Mouse (Mus musculus): ENCODE data around the gene Hmg20a. TPM values are rescaled to one million over a fixed set of nuclear protein-coding genes. Genes with fewer than 3 reads are reported as not detected.

Gene Hmg20a
- polyA plus RNA-seq, 1 experiment, result 0.26 TPM

DNA sequence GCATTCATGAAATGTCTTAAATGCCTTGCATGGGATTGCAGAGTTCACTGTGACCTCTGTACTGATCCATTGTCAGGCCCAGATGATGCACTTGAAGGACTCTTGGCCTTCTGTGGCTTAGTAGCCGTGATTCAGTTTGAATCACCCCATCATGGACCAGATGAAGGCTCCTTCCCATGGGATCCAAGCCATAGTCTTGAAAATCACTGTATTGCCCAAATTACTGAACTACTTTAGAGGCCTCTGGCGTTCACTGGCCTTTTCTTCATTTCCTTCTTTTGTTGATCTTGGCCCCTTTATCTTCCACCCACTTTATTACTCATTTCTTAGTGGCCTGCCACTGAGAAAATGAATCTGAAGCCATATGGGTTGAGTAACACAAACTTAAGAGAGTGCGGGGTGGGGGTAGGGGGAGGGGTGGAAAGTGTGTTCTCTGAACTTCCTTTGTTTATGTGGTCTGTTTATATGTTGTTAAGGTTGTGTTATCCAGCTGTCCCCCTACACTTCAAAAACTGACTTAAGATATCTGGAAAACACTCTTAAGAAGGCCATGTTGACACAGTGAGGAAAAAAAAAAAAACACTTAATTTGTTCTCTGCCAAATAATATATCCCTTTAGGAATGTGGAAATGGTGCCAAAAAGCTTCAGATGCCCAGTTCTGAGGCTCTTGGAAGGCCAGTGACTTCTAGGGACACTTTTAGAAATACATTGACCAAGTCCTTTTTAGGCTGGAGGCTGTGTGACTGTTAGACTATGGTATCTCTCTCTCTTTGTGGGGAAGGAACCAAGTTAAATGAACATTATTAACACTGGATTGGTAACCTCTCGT lies 45.5 kb downstream of the Hmg20a start:
- Histone ChIP-seq H3K9me3 (ENCODE audit: control insufficient read depth, low read length) (no peaks in the 10 kb centered on the region), H3K4me3 (replicated peaks) (no peak overlapping the region), H3K4me1 (ENCODE audit: control insufficient read depth) (no peaks in the 10 kb centered on the region), H3K27me3 (ENCODE audit: control insufficient read depth) (no peaks in the 10 kb centered on the region), H3K36me3 (ENCODE audit: control insufficient read depth) (peaks cover 9% of the 10 kb centered on the region)
- TF ChIP-seq TAL1 (IDR thresholded peaks at IDR 0.05; ENCODE audit: low read length) (no peak), GATA1 (IDR thresholded peaks at IDR 0.05; ENCODE audit: low read length) (no peak)

DNA sequence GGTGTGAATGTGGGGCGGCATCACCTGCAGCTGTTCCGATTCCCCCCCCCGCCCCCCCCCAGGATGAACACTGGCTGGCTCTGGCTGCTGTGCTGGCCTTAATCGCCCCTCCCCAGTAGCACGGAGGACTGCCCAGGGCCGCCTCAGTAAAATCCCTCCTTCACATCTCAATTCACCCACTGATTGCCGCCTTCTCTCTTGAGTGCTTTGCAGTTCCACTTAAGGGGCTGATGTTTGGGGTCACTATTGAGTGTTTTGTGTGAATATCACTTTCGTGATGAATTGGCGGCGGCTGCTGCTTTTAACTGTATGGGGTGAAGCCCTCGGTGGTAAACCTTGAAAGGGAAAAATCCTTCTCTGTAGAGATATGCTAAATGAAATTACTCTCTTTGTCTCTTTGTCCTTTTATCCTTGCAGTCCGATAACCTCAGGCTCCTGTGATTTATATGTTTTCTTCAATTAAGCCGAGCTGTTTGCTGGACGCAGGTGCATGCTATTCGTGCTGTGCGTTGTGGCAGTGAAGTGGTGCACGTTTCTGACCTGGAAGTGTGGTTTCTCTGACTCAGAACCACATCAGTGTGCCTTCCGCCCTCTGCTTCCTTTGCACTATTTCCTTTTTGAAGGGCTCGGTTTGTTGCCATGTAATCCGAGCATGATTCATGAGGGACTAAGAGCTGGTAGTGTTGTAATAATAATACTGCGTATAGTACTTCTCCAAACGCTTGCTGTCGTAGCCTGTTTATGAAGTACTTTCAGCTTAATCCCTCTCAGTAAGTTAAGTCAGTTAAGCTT lies 46.6 kb downstream of the Hmg20a start:
- H3K4me1 ChIP-seq (ENCODE audit: control insufficient read depth), result no peaks in the 10 kb centered on the region
- no peak overlapping the region for H3K4me3 ChIP-seq (replicated peaks)
- H3K36me3 ChIP-seq (ENCODE audit: control insufficient read depth), result peaks cover 13% of the 10 kb centered on the region
- TF ChIP-seq GATA1 (IDR thresholded peaks at IDR 0.05; ENCODE audit: low read length) (no peak), TAL1 (IDR thresholded peaks at IDR 0.05; ENCODE audit: low read length) (no peak)
- no peaks in the 10 kb centered on the region for H3K27me3 ChIP-seq (ENCODE audit: control insufficient read depth)
- no peaks in the 10 kb centered on the region for H3K9me3 ChIP-seq (ENCODE audit: control insufficient read depth, low read length)

DNA sequence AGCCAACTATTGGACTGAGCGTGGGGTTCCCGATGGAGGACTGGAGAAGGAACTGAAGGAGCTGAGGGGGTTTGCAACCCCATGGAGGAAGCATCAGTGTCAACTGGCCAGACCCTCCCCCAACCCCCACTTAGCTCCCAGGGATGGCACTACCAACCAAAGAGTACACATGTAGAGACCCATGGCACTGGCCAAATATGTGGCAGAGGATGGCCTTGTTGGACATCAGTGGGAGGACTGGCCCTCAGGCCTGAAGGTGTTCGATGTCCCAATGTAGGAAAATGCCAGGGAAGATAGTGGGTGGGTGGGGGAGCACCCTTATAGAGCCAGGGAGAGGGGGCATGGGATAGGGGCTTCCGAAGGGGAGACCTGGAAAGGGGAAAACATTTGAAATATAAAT lies 47.8 kb downstream of the Hmg20a start:
- H3K4me3 ChIP-seq (replicated peaks), result no peak overlapping the region
- no peak for TF ChIP-seq TAL1 (IDR thresholded peaks at IDR 0.05; ENCODE audit: low read length)
- H3K27me3 ChIP-seq (ENCODE audit: control insufficient read depth), result no peaks in the 10 kb centered on the region
- H3K4me1 ChIP-seq (ENCODE audit: control insufficient read depth), result peaks cover 1% of the 10 kb centered on the region; the same call in 1 of the 2 replicates
- H3K36me3 ChIP-seq (ENCODE audit: control insufficient read depth), result peaks cover 16% of the 10 kb centered on the region
- H3K9me3 ChIP-seq (ENCODE audit: control insufficient read depth, low read length), result no peaks in the 10 kb centered on the region

- Histone ChIP-seq H3K4me1 (ENCODE audit: control insufficient read depth) (peaks cover 1% of the 10 kb centered on the region; the same call in 1 of the 2 replicates), H3K27me3 (ENCODE audit: control insufficient read depth) (no peaks in the 10 kb centered on the region), H3K4me3 (replicated peaks) (no peak overlapping the region), H3K36me3 (ENCODE audit: control insufficient read depth) (peaks cover 29% of the 10 kb centered on the region), H3K9me3 (ENCODE audit: control insufficient read depth, low read length) (no peaks in the 10 kb centered on the region)
- TF ChIP-seq GATA1 (IDR thresholded peaks at IDR 0.05; ENCODE audit: low read length) (no peak), TAL1 (IDR thresholded peaks at IDR 0.05; ENCODE audit: low read length) (no peak)
Observed at GRCm38 (mm10) chr9:56469656-56470055, 51.2 kb downstream of the Hmg20a start.

DNA sequence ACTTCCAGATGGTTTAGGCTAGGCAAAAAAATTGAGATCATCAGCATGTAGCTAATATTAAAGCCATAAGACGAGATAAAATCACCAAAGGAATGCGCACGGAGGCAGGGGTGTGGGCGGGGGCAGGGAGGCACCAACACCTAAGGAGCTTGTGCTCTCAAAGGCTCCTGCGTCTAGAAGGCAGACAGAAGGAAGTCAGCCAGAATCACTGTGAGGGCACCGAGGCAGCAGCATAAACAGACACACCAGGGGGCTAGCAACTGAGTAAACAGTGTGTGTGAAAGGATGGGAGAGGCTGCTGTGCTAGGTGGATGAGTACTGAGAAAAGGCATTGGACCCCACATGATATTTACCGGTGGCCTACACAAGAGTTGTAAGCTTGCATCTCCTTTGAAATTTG lies 51.9 kb downstream of the Hmg20a start:
- Histone ChIP-seq H3K4me3 (replicated peaks) (no peak overlapping the region), H3K4me1 (ENCODE audit: control insufficient read depth) (peaks cover 1% of the 10 kb centered on the region; the same call in 1 of the 2 replicates), H3K9me3 (ENCODE audit: control insufficient read depth, low read length) (no peaks in the 10 kb centered on the region), H3K36me3 (ENCODE audit: control insufficient read depth) (peaks cover 34% of the 10 kb centered on the region), H3K27me3 (ENCODE audit: control insufficient read depth) (no peaks in the 10 kb centered on the region)
- TF ChIP-seq TAL1 (IDR thresholded peaks at IDR 0.05; ENCODE audit: low read length) (no peak), GATA1 (IDR thresholded peaks at IDR 0.05; ENCODE audit: low read length) (no peak)

DNA sequence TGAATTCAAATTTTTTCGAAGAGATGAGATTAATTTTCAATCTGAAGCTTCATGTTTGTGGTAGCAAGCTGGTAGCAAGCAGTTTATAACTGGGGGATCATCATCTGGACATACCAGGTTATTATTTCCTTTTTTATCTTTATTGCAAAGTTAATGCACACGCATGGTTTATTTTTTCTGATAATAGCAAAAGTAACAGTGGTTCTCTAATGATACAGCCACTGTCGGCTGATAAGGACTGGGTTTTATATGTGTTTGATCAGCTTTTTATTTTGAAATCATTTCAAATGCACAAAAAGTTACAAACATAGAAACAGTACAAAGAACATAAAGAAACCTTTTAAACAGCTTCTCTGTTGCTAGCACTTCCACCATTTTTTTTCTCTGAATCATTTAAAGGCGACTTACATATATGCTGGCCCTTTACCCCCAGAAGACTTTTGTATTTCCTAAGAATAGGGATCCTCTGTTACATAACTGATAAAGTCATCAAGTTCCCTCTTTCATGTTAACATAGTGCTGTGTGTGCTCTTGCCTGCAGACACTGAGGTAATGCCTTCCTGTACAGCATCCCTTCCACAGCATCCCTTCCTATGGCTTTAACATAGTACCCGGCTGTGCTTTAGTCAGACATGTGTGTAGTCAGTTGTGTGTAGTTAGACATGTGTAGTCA lies 60.7 kb downstream of the Hmg20a start:
- Histone ChIP-seq H3K4me1 (ENCODE audit: control insufficient read depth) (peaks cover 5% of the 10 kb centered on the region), H3K9me3 (ENCODE audit: control insufficient read depth, low read length) (no peaks in the 10 kb centered on the region), H3K36me3 (ENCODE audit: control insufficient read depth) (peaks cover 39% of the 10 kb centered on the region), H3K27me3 (ENCODE audit: control insufficient read depth) (no peaks in the 10 kb centered on the region), H3K4me3 (replicated peaks) (no peak overlapping the region)
- TF ChIP-seq GATA1 (IDR thresholded peaks at IDR 0.05; ENCODE audit: low read length) (no peak), TAL1 (IDR thresholded peaks at IDR 0.05; ENCODE audit: low read length) (no peak)

- peaks cover 25% of the 10 kb centered on the region for H3K36me3 ChIP-seq (ENCODE audit: control insufficient read depth)
- peaks cover 8% of the 10 kb centered on the region for H3K4me1 ChIP-seq (ENCODE audit: control insufficient read depth)
- no peak for TF ChIP-seq TAL1 (IDR thresholded peaks at IDR 0.05; ENCODE audit: low read length)
- TF ChIP-seq GATA1 (IDR thresholded peaks at IDR 0.05; ENCODE audit: low read length), result no peak
- H3K4me3 ChIP-seq (replicated peaks), result no peak overlapping the region
- no peaks in the 10 kb centered on the region for H3K9me3 ChIP-seq (ENCODE audit: control insufficient read depth, low read length)
- no peaks in the 10 kb centered on the region for H3K27me3 ChIP-seq (ENCODE audit: control insufficient read depth)
Observed at GRCm38 (mm10) chr9:56482623-56483022, 64.2 kb downstream of the Hmg20a start.

DNA sequence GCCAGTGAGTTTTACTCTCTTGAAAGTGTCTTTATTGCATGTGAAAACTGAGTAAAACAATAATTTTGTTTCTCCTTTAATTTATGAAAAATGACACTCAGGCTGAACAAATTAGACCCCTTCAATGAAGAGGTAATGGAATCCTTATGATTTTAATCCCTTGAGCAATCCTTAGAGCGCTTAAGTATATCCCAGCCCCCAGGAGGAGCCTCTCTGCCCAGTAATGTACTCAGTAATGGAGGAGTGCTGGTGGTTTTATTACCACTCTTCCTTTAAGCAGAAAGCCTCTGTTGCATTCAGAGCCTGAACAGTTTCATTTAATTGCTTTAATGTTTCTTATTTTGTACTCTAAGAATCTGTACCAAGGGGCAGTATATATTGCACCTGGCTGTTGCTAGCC lies 67.0 kb downstream of the Hmg20a start:
- peaks cover 6% of the 10 kb centered on the region for H3K4me1 ChIP-seq (ENCODE audit: control insufficient read depth)
- no peak overlapping the region for H3K4me3 ChIP-seq (replicated peaks)
- no peaks in the 10 kb centered on the region for H3K9me3 ChIP-seq (ENCODE audit: control insufficient read depth, low read length)
- peaks cover 38% of the 10 kb centered on the region for H3K36me3 ChIP-seq (ENCODE audit: control insufficient read depth)
- TF ChIP-seq TAL1 (IDR thresholded peaks at IDR 0.05; ENCODE audit: low read length), result no peak
- TF ChIP-seq GATA1 (IDR thresholded peaks at IDR 0.05; ENCODE audit: low read length), result no peak
- no peaks in the 10 kb centered on the region for H3K27me3 ChIP-seq (ENCODE audit: control insufficient read depth)

- H3K4me1 ChIP-seq (ENCODE audit: control insufficient read depth), result peaks cover 6% of the 10 kb centered on the region
- H3K4me3 ChIP-seq (replicated peaks), result no peak overlapping the region
- no peaks in the 10 kb centered on the region for H3K9me3 ChIP-seq (ENCODE audit: control insufficient read depth, low read length)
- TF ChIP-seq GATA1 (IDR thresholded peaks at IDR 0.05; ENCODE audit: low read length) (no peak), TAL1 (IDR thresholded peaks at IDR 0.05; ENCODE audit: low read length) (no peak)
- H3K27me3 ChIP-seq (ENCODE audit: control insufficient read depth), result no peaks in the 10 kb centered on the region
- H3K36me3 ChIP-seq (ENCODE audit: control insufficient read depth), result peaks cover 40% of the 10 kb centered on the region
Observed at GRCm38 (mm10) chr9:56486158-56486557, 67.7 kb downstream of the Hmg20a start.
